Mouse (Mus musculus) neural tube, embryonic 13.5 days (tissue): ENCODE results near the gene Ppfia4. TPM values are rescaled to one million over a fixed set of nuclear protein-coding genes. Genes with fewer than 3 reads are reported as not detected.
A peak's percentile ranks its signal among the peaks of the same experiment; 100 is the strongest.

Experiments
- ATAC-seq: fragments of 200-750 bp; cut with Nextera tagmentation; 2 replicates; pipeline ENCODE4 v1.8.0; 2017; ENCODE audit warnings: low read depth, mild to moderate bottlenecking, moderate TSS enrichment, moderate library complexity
- H3K27ac ChIP-seq: fragments of 300-500 bp; sonication (generic); replicated peaks from 2 replicates; pipeline ENCODE4 v1.5.1; 2015; ENCODE audit warnings: moderate library complexity, mild to moderate bottlenecking, inconsistent platforms
- H3K27me3 ChIP-seq: fragments of 300-500 bp; sonication (generic); 2 replicates; pipeline ENCODE4 v1.6.1; 2015; ENCODE audit warnings: mild to moderate bottlenecking, inconsistent platforms
- H3K36me3 ChIP-seq: fragments of 300-500 bp; sonication (generic); 2 replicates; pipeline ENCODE4 v1.6.1; 2015; ENCODE audit warnings: mild to moderate bottlenecking, inconsistent platforms
- H3K4me1 ChIP-seq: fragments of 300-500 bp; sonication (generic); replicated peaks from 2 replicates; pipeline ENCODE4 v1.6.1; 2015; ENCODE audit warnings: inconsistent platforms
- H3K4me2 ChIP-seq: fragments of 300-500 bp; sonication (generic); 2 replicates; pipeline ENCODE4 v1.6.1; 2015; ENCODE audit warnings: inconsistent platforms, mild to moderate bottlenecking, moderate library complexity
- H3K4me3 ChIP-seq: fragments of 300-500 bp; sonication (generic); 2 replicates; pipeline ENCODE4 v1.5.1; 2015; ENCODE audit warnings: mild to moderate bottlenecking, inconsistent platforms
- H3K9ac ChIP-seq: fragments of 300-500 bp; sonication (generic); 2 replicates; pipeline ENCODE4 v1.6.1; 2015; ENCODE audit warnings: moderate library complexity, mild to moderate bottlenecking, inconsistent platforms
- H3K9me3 ChIP-seq: fragments of 300-500 bp; sonication (generic); 2 replicates; pipeline ENCODE4 v1.6.1; 2016; ENCODE audit warnings: inconsistent platforms
- WGBS: fragments of 180-500 bp; shearing (Covaris S2); methylation state at CpG from one replicate; pipeline ENCODE4 v1.1.7; 2015; 5-methylcytosine and 5-hydroxymethylcytosine counted together
- polyA plus RNA-seq: library from polyadenylated mRNA; unstranded; fragments of >200 nt; fragmentation: Nextera tagmentation; extraction: Ambion mirVana; gene quantifications from 2 replicates; pipeline ENCODE4 v1.2.1, GENCODE M21; 2015

Gene Ppfia4
- 10.9 and 11.7 TPM in 2 replicates for polyA plus RNA-seq

- H3K27ac ChIP-seq, result no peak within 1 kb of the TSS
- H3K4me1 ChIP-seq, result peaks cover 13% of the 10 kb centered on the region
- no peak within 1 kb of the TSS for H3K4me2 ChIP-seq
- H3K9ac ChIP-seq, result no peak within 1 kb of the TSS
- 0 out of 2 replicates have a peak, but pooled peaks have one; percentile 17 for ATAC-seq
- no peaks in the 10 kb centered on the region for H3K36me3 ChIP-seq
- H3K27me3 ChIP-seq, result no peaks in the 10 kb centered on the region
- H3K4me3 ChIP-seq, result no peak within 1 kb of the TSS
- H3K9me3 ChIP-seq, result no peaks in the 10 kb centered on the region
- WGBS, result 61% methylated on average over 13 of the region's 13 CpGs
Measured at GRCm38 (mm10) chr1:134332770-134333271, at the start of gene Ppfia4. TSS of gene Ppfia4 (minus strand) at chr1:134332928.

- peak overlapping the region; percentile 41 for H3K9ac ChIP-seq
- ATAC-seq, result no peak
- 13% methylated on average over 19 of the region's 19 CpGs for WGBS
- no peaks in the 10 kb centered on the region for H3K36me3 ChIP-seq
- H3K4me2 ChIP-seq, result peak overlapping the region; percentile 50
- H3K4me3 ChIP-seq, result peak overlapping the region; percentile 24
- no peak overlapping the region for H3K27ac ChIP-seq
- no peaks in the 10 kb centered on the region for H3K27me3 ChIP-seq
- H3K4me1 ChIP-seq, result peaks cover 10% of the 10 kb centered on the region
- no peaks in the 10 kb centered on the region for H3K9me3 ChIP-seq
Measured at GRCm38 (mm10) chr1:134381795-134382625, 49.3 kb upstream of the Ppfia4 start.

- Histone ChIP-seq H3K4me3 (no peak overlapping the region), H3K36me3 (no peaks in the 10 kb centered on the region), H3K9me3 (no peaks in the 10 kb centered on the region), H3K27me3 (no peaks in the 10 kb centered on the region), H3K4me2 (no peak overlapping the region), H3K9ac (no peak overlapping the region), H3K27ac (no peak overlapping the region), H3K4me1 (peaks cover 10% of the 10 kb centered on the region)
- 77% methylated on average over 2 of the region's 2 CpGs for WGBS
- ATAC-seq, result no peak
Measured at GRCm38 (mm10) chr1:134381051-134381450, 48.3 kb upstream of the Ppfia4 start.

- H3K4me2 ChIP-seq, result no peak overlapping the region
- WGBS, result 75% methylated on average over 2 of the region's 2 CpGs
- no peak overlapping the region for H3K27ac ChIP-seq
- no peaks in the 10 kb centered on the region for H3K27me3 ChIP-seq
- H3K36me3 ChIP-seq, result no peaks in the 10 kb centered on the region
- no peak overlapping the region for H3K9ac ChIP-seq
- H3K9me3 ChIP-seq, result no peaks in the 10 kb centered on the region
- no peak overlapping the region for H3K4me3 ChIP-seq
- H3K4me1 ChIP-seq, result no peaks in the 10 kb centered on the region
- ATAC-seq, result no peak
Measured at GRCm38 (mm10) chr1:134374124-134374523, 41.4 kb upstream of the Ppfia4 start.

GRCm38 (mm10) chr1:134368777-134369337, 36.1 kb upstream of the Ppfia4 start:
- no peaks in the 10 kb centered on the region; the same call in 1 of the 2 replicates for H3K27me3 ChIP-seq
- no peak for ATAC-seq
- no peak overlapping the region for H3K4me2 ChIP-seq
- H3K9me3 ChIP-seq, result no peaks in the 10 kb centered on the region
- H3K27ac ChIP-seq, result no peak overlapping the region
- 61% methylated on average over 9 of the region's 9 CpGs for WGBS
- H3K4me3 ChIP-seq, result no peak overlapping the region
- no peak overlapping the region for H3K9ac ChIP-seq
- no peaks in the 10 kb centered on the region for H3K4me1 ChIP-seq
- no peaks in the 10 kb centered on the region for H3K36me3 ChIP-seq

GRCm38 (mm10) chr1:134365491-134365890, 32.8 kb upstream of the Ppfia4 start:
- WGBS, result 65% methylated on average over 5 of the region's 5 CpGs
- no peak overlapping the region for H3K9ac ChIP-seq
- no peaks in the 10 kb centered on the region for H3K9me3 ChIP-seq

GRCm38 (mm10) chr1:134363194-134363593, 30.5 kb upstream of the Ppfia4 start:
- Histone ChIP-seq H3K4me2 (no peak overlapping the region), H3K9me3 (no peaks in the 10 kb centered on the region), H3K9ac (no peak overlapping the region), H3K36me3 (peaks cover 16% of the 10 kb centered on the region), H3K27ac (no peak overlapping the region), H3K27me3 (no peaks in the 10 kb centered on the region; the same call in 1 of the 2 replicates), H3K4me3 (no peak overlapping the region), H3K4me1 (peaks cover 29% of the 10 kb centered on the region)
- ATAC-seq, result no peak
- 89% methylated on average over 4 of the region's 4 CpGs for WGBS

More at GRCm38 (mm10) chr1:134365491-134365890, 32.8 kb upstream of the Ppfia4 start:
- no peak for ATAC-seq
- Histone ChIP-seq H3K4me2 (no peak overlapping the region), H3K36me3 (no peaks in the 10 kb centered on the region), H3K27me3 (no peaks in the 10 kb centered on the region; the same call in 1 of the 2 replicates), H3K4me1 (peaks cover 13% of the 10 kb centered on the region), H3K27ac (no peak overlapping the region), H3K4me3 (no peak overlapping the region)

- Histone ChIP-seq H3K4me2 (peak within 1 kb of the TSS; percentile 86), H3K27ac (peak within 1 kb of the TSS; percentile 87), H3K9ac (peak within 1 kb of the TSS; percentile 93), H3K4me3 (peak within 1 kb of the TSS; percentile 92), H3K27me3 (no peaks in the 10 kb centered on the region; the same call in 1 of the 2 replicates), H3K36me3 (peaks cover 27% of the 10 kb centered on the region), H3K4me1 (peaks cover 32% of the 10 kb centered on the region), H3K9me3 (no peaks in the 10 kb centered on the region)
- ATAC-seq, result peak; percentile 97
- WGBS, result under 1% methylated on average over 38 of the region's 38 CpGs
Measured at GRCm38 (mm10) chr1:134361857-134362212, 29.1 kb upstream of the Ppfia4 start, which contains the start of gene Tmem183a. TSS of gene Tmem183a (minus strand) at chr1:134361979.

- H3K9ac ChIP-seq, result peak overlapping the region; percentile 93
- 2% methylated on average over 44 of the region's 44 CpGs for WGBS
- H3K4me2 ChIP-seq, result peak overlapping the region; percentile 86
- H3K4me1 ChIP-seq, result peaks cover 32% of the 10 kb centered on the region
- peak; percentile 80; the same call in 1 of the 2 replicates for ATAC-seq
- peak overlapping the region; percentile 87 for H3K27ac ChIP-seq
- peaks cover 28% of the 10 kb centered on the region for H3K36me3 ChIP-seq
- H3K27me3 ChIP-seq, result no peaks in the 10 kb centered on the region; the same call in 1 of the 2 replicates
- peak overlapping the region; percentile 92 for H3K4me3 ChIP-seq
- no peaks in the 10 kb centered on the region for H3K9me3 ChIP-seq
Measured at GRCm38 (mm10) chr1:134361195-134361856, 28.6 kb upstream of the Ppfia4 start.

- H3K36me3 ChIP-seq, result peaks cover 34% of the 10 kb centered on the region
- H3K4me1 ChIP-seq, result peaks cover 32% of the 10 kb centered on the region
- no peak for ATAC-seq
- peak overlapping the region; percentile 86 for H3K4me2 ChIP-seq
- no peaks in the 10 kb centered on the region; the same call in 1 of the 2 replicates for H3K27me3 ChIP-seq
- 80% methylated on average over 7 of the region's 7 CpGs for WGBS
- H3K27ac ChIP-seq, result no peak overlapping the region
- H3K9me3 ChIP-seq, result no peaks in the 10 kb centered on the region
- peak overlapping the region; percentile 93 for H3K9ac ChIP-seq
- H3K4me3 ChIP-seq, result peak overlapping the region; percentile 92
Measured at GRCm38 (mm10) chr1:134360656-134361055, 27.9 kb upstream of the Ppfia4 start.

GRCm38 (mm10) chr1:134357461-134357860, 24.7 kb upstream of the Ppfia4 start:
- Histone ChIP-seq H3K4me2 (no peak overlapping the region), H3K4me1 (peaks cover 31% of the 10 kb centered on the region), H3K36me3 (peaks cover 66% of the 10 kb centered on the region), H3K27me3 (no peaks in the 10 kb centered on the region), H3K9me3 (no peaks in the 10 kb centered on the region), H3K4me3 (no peak overlapping the region), H3K9ac (no peak overlapping the region), H3K27ac (no peak overlapping the region)
- ATAC-seq, result no peak
- 80% methylated on average over 4 of the region's 4 CpGs for WGBS

GRCm38 (mm10) chr1:134353326-134353725, 20.6 kb upstream of the Ppfia4 start:
- no peak overlapping the region for H3K4me3 ChIP-seq

More at GRCm38 (mm10) chr1:134353326-134353725, 20.6 kb upstream of the Ppfia4 start:
- no peak overlapping the region for H3K4me2 ChIP-seq
- no peak overlapping the region for H3K27ac ChIP-seq
- peaks cover 86% of the 10 kb centered on the region for H3K36me3 ChIP-seq
- no peak overlapping the region for H3K9ac ChIP-seq
- H3K4me1 ChIP-seq, result peaks cover 4% of the 10 kb centered on the region
- ATAC-seq, result no peak
- H3K9me3 ChIP-seq, result no peaks in the 10 kb centered on the region
- WGBS, result 93% methylated on average over 2 of the region's 2 CpGs
- no peaks in the 10 kb centered on the region for H3K27me3 ChIP-seq
